Mouse (Mus musculus) heart, embryonic 14.5 days (tissue): ENCODE measurements around the gene Zdhhc7. TPM values are rescaled to one million over a fixed set of nuclear protein-coding genes. Genes with fewer than 3 reads are reported as not detected.

Experiments
- ATAC-seq: fragments of 200-750 bp; cut with Nextera tagmentation; 2 replicates; pipeline ENCODE4 v1.8.0; 2017; ENCODE audit warnings: low read depth, moderate TSS enrichment; ENCODE audit not compliant: insufficient number of reproducible peaks, insufficient read depth, low FRiP score
- H3K27ac ChIP-seq, 2 experiments: fragments of 200-500 bp in 1 of 2; fragments of 300-500 bp in 1 of 2; sonication (generic) in 1 of 2; replicated peaks in 1 of 2; 2 replicates each; pipeline ENCODE4 v1.5.1; 2012 to 2014; ENCODE audit warnings: low read depth in 2 of 2, low read length in 2 of 2, control low read depth in 1 of 2, mild to moderate bottlenecking in 1 of 2, mixed read lengths in 1 of 2; ENCODE audit not compliant: control insufficient read depth in 1 of 2, insufficient read depth in 1 of 2
- H3K27me3 ChIP-seq: fragments of 300-500 bp; sonication (generic); 2 replicates; pipeline ENCODE4 v1.6.1; 2014; ENCODE audit warnings: mild to moderate bottlenecking, low read length, control low read depth; ENCODE audit not compliant: control insufficient read depth, insufficient read depth
- H3K36me3 ChIP-seq: fragments of 300-500 bp; sonication (generic); 2 replicates; pipeline ENCODE4 v1.6.1; 2014; ENCODE audit warnings: mild to moderate bottlenecking, control low read depth, low read length, mixed read lengths; ENCODE audit not compliant: control insufficient read depth, insufficient read depth
- H3K4me1 ChIP-seq, 2 experiments: fragments of 200-500 bp in 1 of 2; fragments of 300-500 bp in 1 of 2; sonication (generic) in 1 of 2; 2 replicates each; pipeline ENCODE4 v1.6.1; 2012 to 2014; ENCODE audit warnings: low read length in 2 of 2, control low read depth in 1 of 2, mixed read lengths in 1 of 2; ENCODE audit not compliant: control insufficient read depth in 2 of 2, insufficient read depth in 2 of 2
- H3K4me2 ChIP-seq: fragments of 300-500 bp; sonication (generic); 2 replicates; pipeline ENCODE4 v1.6.1; 2014; ENCODE audit warnings: mild to moderate bottlenecking, low read length
- H3K4me3 ChIP-seq, 2 experiments: fragments of 200-500 bp in 1 of 2; fragments of 300-500 bp in 1 of 2; sonication (generic) in 1 of 2; 2 replicates each; pipeline ENCODE4 v1.5.1; 2012 to 2014; ENCODE audit warnings: low read length in 2 of 2, mild to moderate bottlenecking in 2 of 2, control low read depth in 1 of 2, low read depth in 1 of 2, moderate library complexity in 1 of 2; ENCODE audit not compliant: control insufficient read depth in 1 of 2, insufficient read depth in 1 of 2
- H3K9ac ChIP-seq: fragments of 300-500 bp; sonication (generic); 2 replicates; pipeline ENCODE4 v1.6.1; 2014; ENCODE audit warnings: mild to moderate bottlenecking, low read length
- H3K9me3 ChIP-seq: fragments of 300-500 bp; sonication (generic); 2 replicates; pipeline ENCODE4 v1.6.1; 2016; ENCODE audit warnings: low read length, control low read depth; ENCODE audit not compliant: control insufficient read depth
- WGBS: fragments of 180-500 bp; shearing (Covaris S2); extraction: QIAGEN DNeasy Blood & Tissue Kit; methylation state at CpG from one replicate; pipeline ENCODE4 v1.1.7; 2014; 5-methylcytosine and 5-hydroxymethylcytosine counted together
- polyA plus RNA-seq: library from polyadenylated mRNA; unstranded; fragments of >200 nt; fragmentation: Nextera tagmentation; extraction: Ambion mirVana; gene quantifications from 2 replicates; pipeline ENCODE4 v1.2.1, GENCODE M21; 2014

The Zdhhc7 gene
- 29.7 and 32.6 TPM in 2 replicates for polyA plus RNA-seq

DNA sequence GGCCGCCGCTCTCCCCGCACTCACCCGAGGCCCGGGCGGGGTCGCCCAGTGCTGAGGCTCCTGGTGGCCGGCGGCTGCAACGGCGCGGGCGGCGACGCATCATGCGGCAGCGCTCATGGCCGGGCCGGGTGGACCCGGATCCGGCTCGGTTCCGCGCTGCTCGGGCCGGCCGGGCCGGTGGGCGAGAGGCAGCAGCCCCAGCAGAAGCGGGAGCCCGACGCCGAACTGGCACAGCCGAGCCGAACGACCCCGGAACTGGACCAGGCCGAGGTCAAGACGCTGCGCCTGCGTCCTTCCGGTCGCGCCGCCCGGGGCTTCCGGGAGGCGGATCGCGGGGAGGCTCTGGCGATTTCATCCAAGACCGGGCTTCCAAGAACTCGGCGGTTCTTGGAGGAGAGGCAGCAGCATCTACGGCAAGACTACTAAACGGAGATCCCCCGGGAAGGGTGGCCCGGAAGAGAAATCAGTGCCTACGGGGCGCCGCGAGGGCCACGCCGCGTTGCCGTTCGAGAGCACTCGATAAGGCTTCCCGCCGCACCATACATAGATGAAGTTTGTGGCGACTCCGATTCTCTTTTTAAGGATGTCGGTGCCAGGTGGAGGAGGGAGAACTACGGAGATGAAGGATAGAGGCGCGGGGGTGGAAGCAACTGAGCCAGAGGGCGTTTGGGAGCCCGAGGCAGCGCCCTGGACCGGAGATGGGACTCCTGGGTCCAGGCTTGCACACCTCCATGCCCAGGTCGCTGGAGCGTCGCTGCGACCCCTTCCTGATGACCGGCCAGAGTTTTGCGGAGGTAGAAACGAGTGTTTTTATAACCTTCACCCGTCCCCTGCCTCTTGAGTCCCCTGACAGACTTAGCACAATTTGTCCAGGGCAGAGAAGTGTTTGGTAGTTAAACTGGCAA lies at the start of gene Zdhhc7:
Gene Zdhhc7 (minus strand): TSS at position 415 of the 905 bp plus-strand sequence.
- peak within 1 kb of the TSS; percentile 90 for H3K9ac ChIP-seq
- H3K4me3 ChIP-seq, result peak within 1 kb of the TSS; percentile 92 to 97
- H3K36me3 ChIP-seq, result peaks cover 6% of the 10 kb centered on the region; the same call in 1 of the 2 replicates
- H3K27me3 ChIP-seq, result no peaks in the 10 kb centered on the region
- peak within 1 kb of the TSS; percentile 94 for H3K4me2 ChIP-seq
- H3K4me1 ChIP-seq, result peaks cover 8 to 22% of the 10 kb centered on the region in 2 experiments
- H3K27ac ChIP-seq, result peak within 1 kb of the TSS; percentile 84 to 92
- ATAC-seq, result peak; percentile 60
- H3K9me3 ChIP-seq, result no peaks in the 10 kb centered on the region
- WGBS, result under 1% methylated on average over 82 of the region's 88 CpGs

DNA sequence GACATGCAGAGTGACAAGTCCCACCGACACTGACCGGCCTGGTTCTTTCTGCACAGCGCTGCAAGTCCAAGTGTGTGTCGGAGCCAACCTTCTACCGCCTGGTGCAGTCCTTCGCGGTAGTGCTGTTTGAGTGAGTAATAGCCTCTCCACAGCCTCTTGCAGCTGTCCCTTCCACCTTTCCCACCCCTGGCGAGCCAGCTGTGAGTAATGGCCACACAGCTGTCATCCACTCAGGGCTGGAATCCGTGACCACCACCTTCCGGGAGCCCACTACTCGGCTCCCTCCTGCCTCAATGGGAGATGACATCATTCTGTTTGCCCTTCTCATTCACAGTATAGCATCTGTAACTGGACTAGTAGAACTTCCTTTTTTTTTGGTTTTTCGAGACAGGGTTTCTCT lies 48.7 kb upstream of the Zdhhc7 start:
- 72% methylated on average over 12 of the region's 12 CpGs for WGBS
- no peak overlapping the region for H3K4me2 ChIP-seq
- peaks cover 51% of the 10 kb centered on the region for H3K36me3 ChIP-seq

DNA sequence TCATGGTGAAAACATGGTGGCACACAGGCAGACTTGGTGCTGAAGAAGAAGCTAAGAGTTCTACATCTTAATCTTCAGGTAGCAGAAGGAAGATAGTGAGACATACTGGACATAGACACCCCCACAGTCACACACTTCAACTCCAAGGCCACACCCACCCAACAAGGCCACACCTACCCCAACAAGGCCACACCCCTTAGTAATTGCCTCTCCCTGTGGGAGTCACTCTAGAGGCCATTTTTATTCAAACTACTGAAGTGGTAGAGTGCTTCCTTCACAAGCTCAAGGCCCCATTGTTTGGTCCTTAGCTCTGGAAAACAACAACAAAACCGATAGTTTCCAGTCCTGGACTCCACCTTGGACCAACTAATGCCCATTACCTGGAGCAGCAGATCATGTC lies 44.8 kb upstream of the Zdhhc7 start:
- no peak overlapping the region for H3K27ac ChIP-seq
- WGBS, result 92% methylated on average over 1 of the region's 1 CpGs
- no peak overlapping the region for H3K4me3 ChIP-seq
- peaks cover 11 to 23% of the 10 kb centered on the region in 2 experiments; a peak in 3 of 4 replicates for H3K4me1 ChIP-seq
- H3K9me3 ChIP-seq, result no peaks in the 10 kb centered on the region
- peaks cover 22% of the 10 kb centered on the region for H3K36me3 ChIP-seq
- H3K27me3 ChIP-seq, result no peaks in the 10 kb centered on the region
- ATAC-seq, result no peak
- H3K4me2 ChIP-seq, result no peak overlapping the region
- H3K9ac ChIP-seq, result no peak overlapping the region

More for the DNA sequence above, 48.7 kb upstream of the Zdhhc7 start:
- no peak overlapping the region for H3K4me3 ChIP-seq
- no peaks in the 10 kb centered on the region for H3K9me3 ChIP-seq
- no peaks in the 10 kb centered on the region for H3K27me3 ChIP-seq
- H3K4me1 ChIP-seq, result peaks cover 2 to 3% of the 10 kb centered on the region in 2 experiments; a peak in 3 of 4 replicates
- no peak overlapping the region for H3K27ac ChIP-seq
- no peak overlapping the region for H3K9ac ChIP-seq
- ATAC-seq, result no peak

DNA sequence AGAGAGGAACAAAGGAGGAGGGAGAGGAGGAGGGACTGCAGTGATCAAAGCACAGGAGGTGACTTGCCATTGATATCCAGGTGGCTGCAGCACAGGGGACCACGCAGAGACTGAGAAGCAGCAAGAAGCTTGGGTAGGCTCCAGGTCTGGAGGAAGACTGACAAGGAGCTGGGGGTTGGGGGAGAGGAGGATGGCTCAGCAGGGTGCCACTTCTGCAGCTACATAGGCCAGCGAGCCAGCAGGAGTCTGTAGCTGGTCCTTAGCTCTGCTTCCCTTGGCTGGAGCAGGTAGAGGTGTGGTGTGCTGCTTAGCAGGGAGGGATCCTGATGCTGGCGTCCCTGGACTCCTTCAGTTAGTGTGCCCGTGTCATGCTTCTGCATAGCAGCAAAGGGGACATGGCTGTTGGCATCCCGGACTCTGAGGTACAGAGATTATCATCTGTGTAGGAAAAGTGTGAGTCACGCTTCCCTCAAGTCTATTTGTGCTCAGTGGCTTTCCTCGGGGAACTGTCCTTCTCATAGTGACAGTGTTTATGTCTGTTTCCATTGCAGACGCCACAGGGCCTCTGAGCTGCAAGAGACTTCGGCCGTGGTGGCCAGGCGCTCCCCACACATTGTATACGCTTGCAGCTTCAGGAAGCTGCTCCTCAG lies 43.5 kb upstream of the Zdhhc7 start:
- 39% methylated on average over 12 of the region's 12 CpGs for WGBS
- Histone ChIP-seq H3K27me3 (no peaks in the 10 kb centered on the region), H3K4me3 (no peak overlapping the region), H3K27ac (no peak overlapping the region), H3K9me3 (no peaks in the 10 kb centered on the region), H3K36me3 (peaks cover 16% of the 10 kb centered on the region), H3K4me2 (no peak overlapping the region), H3K4me1 (peaks cover 17 to 36% of the 10 kb centered on the region in 2 experiments), H3K9ac (no peak overlapping the region)
- ATAC-seq, result no peak

DNA sequence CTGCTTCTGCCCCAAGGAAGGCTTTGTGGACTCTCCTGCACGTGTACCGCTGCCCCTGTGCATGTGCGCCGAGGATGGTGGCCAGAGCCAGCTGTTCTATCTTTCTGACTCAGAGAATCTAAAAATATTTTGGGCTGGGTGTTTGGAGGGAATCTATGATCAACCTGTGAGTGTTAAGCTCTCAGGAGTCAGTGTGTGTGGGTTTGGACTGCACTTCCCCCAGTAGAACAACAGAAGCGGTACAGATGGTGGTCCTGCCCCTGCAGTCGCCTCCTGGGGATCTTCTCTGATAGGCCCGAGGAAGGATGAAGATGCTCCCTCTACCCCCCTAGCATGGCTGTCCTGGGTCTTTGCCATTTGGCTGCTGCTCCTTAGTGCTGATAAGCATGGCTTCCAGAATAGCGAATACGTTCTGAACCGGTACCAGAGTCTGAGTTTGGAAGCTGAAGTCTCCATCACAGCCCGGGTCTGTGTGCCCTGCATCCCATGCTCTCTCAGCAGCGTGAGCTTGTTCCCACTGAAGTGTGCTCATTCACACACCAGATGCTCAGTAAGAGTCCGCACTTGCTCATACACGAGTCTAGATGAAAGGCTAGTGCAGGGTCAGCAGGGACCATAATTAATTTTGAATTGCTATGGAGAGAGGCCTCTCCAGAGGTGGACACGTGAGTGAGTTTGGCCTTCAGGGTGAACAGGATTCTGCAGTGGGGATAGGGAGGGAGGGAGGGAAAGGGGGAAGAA lies 42.8 kb upstream of the Zdhhc7 start:
- ATAC-seq, result no peak
- H3K27ac ChIP-seq, result no peak overlapping the region
- 53% methylated on average over 15 of the region's 15 CpGs for WGBS

DNA sequence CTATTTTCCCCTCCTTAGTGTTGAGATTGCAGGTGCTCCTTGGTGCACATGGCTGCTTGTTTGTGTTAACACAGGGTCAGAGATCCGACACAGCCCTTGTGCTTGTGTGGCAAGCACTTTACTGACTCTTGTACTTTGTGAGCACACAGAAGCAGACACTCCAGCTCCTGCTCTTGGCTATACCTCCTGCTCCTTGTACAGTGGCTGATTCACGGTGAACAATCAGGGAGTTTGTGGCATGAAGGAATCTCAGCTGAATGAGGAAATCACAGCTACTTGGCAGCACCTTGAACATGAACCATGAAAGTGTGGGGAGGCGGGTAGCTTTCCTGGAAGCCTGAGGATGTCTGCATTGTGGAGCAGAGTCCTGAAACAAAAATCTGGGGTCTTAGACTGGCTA lies 39.5 kb upstream of the Zdhhc7 start:
- Histone ChIP-seq H3K4me2 (no peak overlapping the region), H3K27ac (peak overlapping the region; percentile 50 to 65; a peak in 3 of 4 replicates), H3K36me3 (peaks cover 4% of the 10 kb centered on the region), H3K9me3 (no peaks in the 10 kb centered on the region), H3K27me3 (no peaks in the 10 kb centered on the region), H3K4me3 (no peak overlapping the region), H3K9ac (peak overlapping the region; percentile 51), H3K4me1 (peaks cover 21 to 41% of the 10 kb centered on the region in 2 experiments)
- ATAC-seq, result no peak
- 43% methylated on average over 3 of the region's 3 CpGs for WGBS

More for the DNA sequence above, 42.8 kb upstream of the Zdhhc7 start:
- H3K9ac ChIP-seq, result 0 out of 2 replicates have a peak overlapping the region, but pooled peaks have one; percentile 25
- no peak overlapping the region for H3K4me2 ChIP-seq
- no peaks in the 10 kb centered on the region for H3K9me3 ChIP-seq
- no peaks in the 10 kb centered on the region for H3K27me3 ChIP-seq
- H3K4me3 ChIP-seq, result no peak overlapping the region
- H3K36me3 ChIP-seq, result peaks cover 15% of the 10 kb centered on the region
- peaks cover 19 to 41% of the 10 kb centered on the region in 2 experiments for H3K4me1 ChIP-seq

DNA sequence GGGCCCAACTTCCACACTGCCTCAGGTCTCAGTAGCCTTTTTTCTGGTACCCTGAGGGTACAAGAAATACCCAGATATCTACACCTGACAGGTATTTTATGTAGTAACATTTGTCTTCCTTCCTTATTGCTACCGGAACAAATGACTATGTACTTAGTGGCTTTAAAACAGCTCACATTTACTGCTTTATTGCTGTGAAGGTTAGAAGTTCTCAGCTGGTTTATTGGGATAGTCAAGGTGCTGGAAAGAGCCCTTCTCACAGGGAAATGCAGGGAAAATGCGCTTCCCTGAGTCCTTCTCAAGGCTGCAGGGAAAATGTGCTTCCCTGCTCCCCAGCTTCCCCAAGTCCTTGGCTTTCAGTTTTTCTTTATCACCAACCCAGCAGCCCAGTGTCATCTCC lies 37.7 kb upstream of the Zdhhc7 start:
- peaks cover 14 to 29% of the 10 kb centered on the region in 2 experiments for H3K4me1 ChIP-seq
- H3K9me3 ChIP-seq, result no peaks in the 10 kb centered on the region
- 94% methylated on average over 2 of the region's 2 CpGs for WGBS
- no peaks in the 10 kb centered on the region for H3K27me3 ChIP-seq
- ATAC-seq, result no peak
- no peaks in the 10 kb centered on the region for H3K36me3 ChIP-seq
- no peak overlapping the region for H3K4me2 ChIP-seq
- no peak overlapping the region for H3K9ac ChIP-seq
- no peak overlapping the region for H3K27ac ChIP-seq
- H3K4me3 ChIP-seq, result no peak overlapping the region
